Mouse (Mus musculus): ENCODE measurements around the gene Atrx. TPM values are rescaled to one million over a fixed set of nuclear protein-coding genes. Genes with fewer than 3 reads are reported as not detected.

Atrx gene
- total RNA-seq, 4 experiments from 2014 or later: 157 to 164 (median 162) TPM

DNA sequence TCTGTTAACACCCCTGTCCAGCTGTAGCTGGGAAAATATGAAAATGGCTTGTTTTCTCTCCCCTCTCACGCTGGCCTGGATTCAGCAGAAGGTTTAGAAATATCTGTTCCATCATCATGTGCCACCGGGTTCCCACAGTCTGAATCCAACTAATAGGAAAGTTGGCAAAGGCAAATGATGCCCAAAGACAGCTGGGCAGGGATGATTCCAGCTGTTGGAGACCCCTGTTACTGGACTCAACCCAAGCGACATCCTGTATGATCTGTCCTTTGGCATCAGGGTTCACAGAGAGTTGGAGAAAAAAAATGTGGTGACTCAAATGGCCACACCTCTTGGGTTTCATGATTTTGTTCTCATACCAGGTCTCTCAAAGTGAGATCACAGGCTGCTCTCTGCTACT lies 161.3 kb downstream of the Atrx start:
- DNase-seq (ENCODE audit: low spot score in 2 of 2): no peak

- DNase-seq (ENCODE audit: low spot score in 2 of 2): no peak
Measured at GRCm38 (mm10) chrX:105767177-105767764, 161.9 kb downstream of the Atrx start.

GRCm38 (mm10) chrX:105766013-105766412 lies 163.2 kb downstream of the Atrx start:
- no peak for DNase-seq (ENCODE audit: low spot score in 2 of 2)

DNA sequence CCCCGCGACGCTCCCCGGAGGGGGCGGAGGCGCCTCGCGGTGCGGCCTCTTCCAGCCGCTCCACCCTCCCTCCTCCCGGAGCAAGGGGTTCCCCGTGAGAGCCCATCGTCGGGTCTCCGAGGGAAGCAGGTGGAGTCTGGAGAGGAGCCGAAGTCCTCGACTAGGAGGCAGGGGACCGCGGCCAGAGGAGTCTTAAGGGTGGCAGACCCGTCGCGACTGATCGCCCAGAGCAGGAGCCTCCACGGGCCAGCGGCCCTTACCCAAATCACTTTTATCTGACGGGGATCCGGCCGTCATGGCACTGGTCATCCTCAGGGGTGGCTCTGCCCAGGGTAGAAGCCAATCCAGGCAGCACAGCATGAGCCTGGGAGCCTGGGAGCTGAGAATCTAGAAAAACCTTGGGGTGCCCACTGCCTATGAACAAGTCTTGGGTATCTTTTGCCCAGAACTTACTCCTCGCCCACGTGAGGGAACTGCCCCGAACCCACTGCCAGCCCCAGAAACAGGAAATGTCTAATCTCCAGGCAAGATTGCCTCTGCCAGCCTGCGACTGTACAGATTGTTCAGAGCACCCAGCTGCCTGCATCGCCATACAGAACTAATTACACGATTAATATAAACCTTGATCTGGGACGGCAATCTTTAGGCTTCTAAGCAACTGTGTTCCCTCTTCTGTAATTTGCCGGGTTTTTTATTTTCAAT lies 164.0 kb downstream of the Atrx start:
- no peak for DNase-seq (ENCODE audit: low spot score in 2 of 2)

- no peak for DNase-seq (ENCODE audit: low spot score in 2 of 2)
Measured at GRCm38 (mm10) chrX:105764162-105765004, 164.8 kb downstream of the Atrx start, which contains the start of gene Fgf16. TSS of gene Fgf16 (plus strand) at chrX:105764279.

DNA sequence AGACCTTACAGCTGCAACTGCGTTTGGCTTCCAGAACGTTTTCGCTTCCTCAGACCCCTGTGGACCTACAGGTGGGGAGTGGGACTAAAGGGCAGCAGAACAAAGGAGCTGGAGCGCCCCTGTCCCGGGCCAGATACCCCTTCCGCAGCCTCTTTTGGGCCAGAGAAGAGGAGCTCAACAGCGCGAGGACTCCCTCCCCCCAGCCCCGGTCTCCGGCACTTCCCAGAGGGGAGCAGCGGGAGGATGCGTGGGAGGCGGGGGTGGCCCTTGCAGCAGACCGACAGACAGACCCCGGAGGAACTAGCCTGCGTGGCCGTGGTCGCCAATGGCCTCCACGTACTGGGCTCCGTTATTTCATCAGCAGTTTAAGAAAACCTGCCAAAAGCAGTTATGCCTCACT lies 165.6 kb downstream of the Atrx start:
- DNase-seq (ENCODE audit: low spot score in 2 of 2): no peak

DNA sequence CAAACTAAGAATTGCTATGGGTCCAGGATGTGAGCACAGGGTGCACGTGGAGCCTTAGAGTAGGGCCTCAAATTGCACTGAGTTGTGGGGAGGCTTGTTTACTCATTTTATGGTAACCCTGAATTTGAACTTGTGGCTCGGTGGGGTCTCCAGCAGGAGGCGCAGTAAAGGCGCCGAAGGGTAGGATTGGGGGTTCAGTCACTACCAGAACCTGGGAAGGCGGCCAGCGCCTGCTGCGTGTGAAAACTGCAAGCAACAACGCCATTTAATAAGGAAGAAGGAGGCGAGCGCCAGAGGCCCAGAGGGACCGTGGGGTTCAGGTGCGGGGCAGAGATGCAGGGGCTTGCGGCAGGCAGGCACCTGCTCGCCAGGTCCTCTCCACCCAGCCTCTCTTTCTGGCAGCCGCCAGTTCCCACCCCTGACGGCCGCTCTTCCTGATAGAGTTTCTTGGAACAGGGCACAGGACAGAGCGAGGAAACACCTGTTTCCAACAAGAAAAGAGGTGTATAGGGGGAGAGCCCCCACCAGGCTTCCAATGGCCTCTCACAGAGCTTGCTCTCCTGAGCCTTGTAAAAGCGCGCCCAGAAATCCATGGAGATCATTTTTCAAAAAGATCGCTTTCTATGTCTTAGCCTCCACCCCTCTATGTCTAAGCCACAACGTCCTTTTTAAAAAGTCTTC lies 166.2 kb downstream of the Atrx start:
- DNase-seq (ENCODE audit: low spot score in 2 of 2): no peak

Other genes with a start within 250 kb of the Atrx start
- 1 to 10 TPM in 1 of 4 experiments, under 1 TPM in 3; 0.44 to 1.2 (median 0.53) TPM for gene Fgf16, start 165.1 kb downstream of the Atrx start, total RNA-seq (2022)
- 10 to 100 TPM; 12.7 to 20.2 (median 15.2) TPM for gene Magt1, start 82.5 kb upstream of the Atrx start, total RNA-seq (2022)
- 100 to 1,000 TPM; 294 to 376 (median 326) TPM for gene Cox7b, start 86.3 kb upstream of the Atrx start, total RNA-seq (2022)
- gene Atp7a, start 97.9 kb upstream of the Atrx start, total RNA-seq (2022): 1 to 10 TPM; 7.1 to 8.5 (median 7.5) TPM
- 1 to 10 TPM; 1.4 to 3.7 (median 2.6) TPM for gene Tlr13, start 213.8 kb upstream of the Atrx start, total RNA-seq (2022)

Data from left cerebral cortex, adult 8-10 months (tissue).